Mouse (Mus musculus): ENCODE results near the gene Rps19. TPM values are rescaled to one million over a fixed set of nuclear protein-coding genes. Genes with fewer than 3 reads are reported as not detected.

Rps19 gene
- polyA plus RNA-seq, 1 experiment from 2014 or later, result 1,586 TPM

Other genes with a start within 250 kb of the Rps19 start
- 0.27 and 0.29 TPM in 2 replicates for gene Lypd3, start 247.8 kb upstream of the Rps19 start, polyA plus RNA-seq (2014; fragmentation: Nextera tagmentation; extraction: Ambion mirVana)
- gene Tex101, start 207.7 kb upstream of the Rps19 start, polyA plus RNA-seq (2014; fragmentation: Nextera tagmentation; extraction: Ambion mirVana), result not detected in 2 replicates
- not detected in 2 replicates for gene BC049730, start 175.1 kb upstream of the Rps19 start, polyA plus RNA-seq (2014; fragmentation: Nextera tagmentation; extraction: Ambion mirVana)
- not detected in 2 replicates for gene Gm4763, start 157.5 kb upstream of the Rps19 start, polyA plus RNA-seq (2014; fragmentation: Nextera tagmentation; extraction: Ambion mirVana)
- gene Cd177, start 124.1 kb upstream of the Rps19 start, polyA plus RNA-seq (2014; fragmentation: Nextera tagmentation; extraction: Ambion mirVana), result 0.11 and 0.35 TPM in 2 replicates
- 0.41 TPM in 1 of 2 replicates, not detected in the other for gene Ceacam10, start 107.2 kb upstream of the Rps19 start, polyA plus RNA-seq (2014; fragmentation: Nextera tagmentation; extraction: Ambion mirVana)
- gene Gm9844, start 22.2 kb upstream of the Rps19 start, polyA plus RNA-seq (2014; fragmentation: Nextera tagmentation; extraction: Ambion mirVana), result 36.2 and 37.5 TPM in 2 replicates
- 0.27 TPM in 1 of 2 replicates, not detected in the other for gene Lypd4, start 14.4 kb upstream of the Rps19 start, polyA plus RNA-seq (2014; fragmentation: Nextera tagmentation; extraction: Ambion mirVana)
- 0.16 and 0.17 TPM in 2 replicates for gene Dmrtc2, start 14.3 kb upstream of the Rps19 start, polyA plus RNA-seq (2014; fragmentation: Nextera tagmentation; extraction: Ambion mirVana)
- gene Cd79a, start 13.0 kb downstream of the Rps19 start, polyA plus RNA-seq (2014; fragmentation: Nextera tagmentation; extraction: Ambion mirVana), result 0.13 and 0.33 TPM in 2 replicates
- 58.4 and 58.6 TPM in 2 replicates for gene Arhgef1, start 18.5 kb downstream of the Rps19 start, polyA plus RNA-seq (2014; fragmentation: Nextera tagmentation; extraction: Ambion mirVana)
- 5.9 and 6.6 TPM in 2 replicates for gene Gm4881, start 60.1 kb downstream of the Rps19 start, polyA plus RNA-seq (2014; fragmentation: Nextera tagmentation; extraction: Ambion mirVana)
- gene Rabac1, start 88.4 kb downstream of the Rps19 start, polyA plus RNA-seq (2014; fragmentation: Nextera tagmentation; extraction: Ambion mirVana), result 331 and 332 TPM in 2 replicates
- gene Atp1a3, start 121.6 kb downstream of the Rps19 start, polyA plus RNA-seq (2014; fragmentation: Nextera tagmentation; extraction: Ambion mirVana), result 404 and 524 TPM in 2 replicates
- gene Grik5, start 188.0 kb downstream of the Rps19 start, polyA plus RNA-seq (2014; fragmentation: Nextera tagmentation; extraction: Ambion mirVana), result 21.0 and 22.5 TPM in 2 replicates
- 29.3 and 29.4 TPM in 2 replicates for gene Zfp574, start 188.2 kb downstream of the Rps19 start, polyA plus RNA-seq (2014; fragmentation: Nextera tagmentation; extraction: Ambion mirVana)

Measured in hindbrain, embryonic 14.5 days (tissue).